Mouse (Mus musculus) thymus, adult 2 months (tissue): Measurements from ENCODE around the gene Ubash3a.

ENCODE experiments used
- CTCF ChIP-seq: fragments of 200-500 bp; IDR thresholded peaks from 2 replicates; pipeline ENCODE4 v1.5.1; 2012; ENCODE audit warnings: mild to moderate bottlenecking, control low read depth, low read length, moderate library complexity, borderline replicate concordance; ENCODE audit not compliant: control insufficient read depth, poor library complexity, insufficient read depth; ENCODE audit errors: extremely low read depth
- POLR2A ChIP-seq: fragments of 200-500 bp; IDR thresholded peaks from 2 replicates; pipeline ENCODE4 v1.6.1; 2012; ENCODE audit warnings: mild to moderate bottlenecking, low read length, control low read depth, moderate library complexity; ENCODE audit not compliant: control insufficient read depth, poor library complexity, insufficient read depth; ENCODE audit errors: extremely low read depth

DNA sequence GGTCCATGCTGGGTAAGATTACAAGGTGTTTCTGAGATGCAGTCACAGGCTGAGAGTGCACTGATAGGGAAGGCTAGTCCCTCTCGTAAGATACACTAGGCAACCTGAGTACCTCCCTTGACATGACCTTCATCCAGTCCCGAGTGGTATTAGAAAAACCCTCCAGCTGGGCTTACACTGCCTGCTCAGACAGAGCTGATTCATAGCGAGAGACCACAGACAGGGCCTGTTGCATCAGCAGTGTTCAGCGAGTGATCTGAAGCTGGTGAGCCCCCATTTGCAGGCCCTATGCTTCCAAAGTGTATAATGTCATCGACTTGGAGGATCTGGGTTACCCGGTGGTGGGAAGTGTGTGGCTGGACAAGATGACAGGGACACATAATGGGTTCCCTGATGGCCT lies 42.5 kb upstream of the Ubash3a start, which contains the start of gene Tff1:
- no peak for TF ChIP-seq CTCF
- no peak for TF ChIP-seq POLR2A
